Mouse (Mus musculus): ENCODE measurements at regions not wholly inside any gene's neighbourhood (a gene's known extent, or its start where the extent isn't known, plus 50 kb on each side); places are given as distances from the start of the nearest gene placed in this dataset.

DNA sequence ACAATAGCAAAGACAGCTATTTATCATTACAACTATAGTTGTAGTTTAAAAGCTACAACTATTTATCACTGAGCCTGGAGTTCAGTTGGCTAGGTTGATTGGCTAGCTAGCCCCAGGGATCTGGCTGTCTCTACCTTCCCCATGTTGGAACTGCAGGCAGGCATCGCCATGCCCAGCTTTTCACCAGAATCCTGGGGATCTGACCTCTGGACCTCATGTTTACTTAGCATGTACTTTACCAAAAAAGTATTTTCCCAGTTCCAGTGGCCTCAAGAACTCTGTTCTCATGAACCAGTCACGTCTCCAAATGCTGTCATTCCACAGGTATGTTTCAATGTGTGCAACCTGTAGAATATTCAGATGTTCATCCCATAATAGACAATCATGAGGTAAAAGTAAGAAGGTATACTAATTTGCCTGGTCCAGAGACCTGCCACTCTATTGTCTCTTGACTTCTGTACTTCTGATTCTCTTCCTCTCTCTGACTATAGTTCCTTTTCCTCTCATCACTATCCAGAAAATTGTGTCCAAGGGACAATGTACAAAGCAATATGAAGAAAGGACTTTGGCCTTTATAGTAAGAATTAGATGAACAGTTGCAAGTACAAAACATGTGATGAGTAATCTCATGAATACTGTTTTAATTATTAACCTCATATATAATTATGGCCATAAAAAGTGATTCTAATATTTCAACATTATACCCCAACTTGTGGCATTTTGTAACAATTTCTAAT is 421.8 kb downstream of the Fam84a start:
- WGBS, result 76% methylated on average over 2 of the region's 2 CpGs
- H3K27me3 ChIP-seq (ENCODE audit: control insufficient read depth, insufficient read depth, low read length), result no peaks in the 10 kb centered on the region
- no peaks in the 10 kb centered on the region for H3K4me1 ChIP-seq (ENCODE audit: control insufficient read depth, insufficient read depth, low read length)
- H3K9me3 ChIP-seq (ENCODE audit: control insufficient read depth, low read length), result no peaks in the 10 kb centered on the region
- H3K27ac ChIP-seq (ENCODE audit: low read depth, low read length), result no peak overlapping the region
- H3K4me3 ChIP-seq (ENCODE audit: low read depth, low read length), result no peak overlapping the region
- no peak for ATAC-seq (ENCODE audit: insufficient read depth, low FRiP score, low TSS enrichment)
- no peak overlapping the region for H3K9ac ChIP-seq (ENCODE audit: low read length)
- H3K4me2 ChIP-seq (ENCODE audit: low read depth), result no peak overlapping the region
- no peak for DNase-seq (ENCODE audit: low spot score)
- no peaks in the 10 kb centered on the region for H3K36me3 ChIP-seq (ENCODE audit: control insufficient read depth, insufficient read depth, low read length)

- no peak for ATAC-seq (ENCODE audit: insufficient read depth, low FRiP score, low TSS enrichment)
- H3K36me3 ChIP-seq (ENCODE audit: control insufficient read depth, insufficient read depth, low read length), result no peaks in the 10 kb centered on the region
Observed at GRCm38 (mm10) chr12:13728986-13729385, 422.9 kb downstream of the Fam84a start.

DNA sequence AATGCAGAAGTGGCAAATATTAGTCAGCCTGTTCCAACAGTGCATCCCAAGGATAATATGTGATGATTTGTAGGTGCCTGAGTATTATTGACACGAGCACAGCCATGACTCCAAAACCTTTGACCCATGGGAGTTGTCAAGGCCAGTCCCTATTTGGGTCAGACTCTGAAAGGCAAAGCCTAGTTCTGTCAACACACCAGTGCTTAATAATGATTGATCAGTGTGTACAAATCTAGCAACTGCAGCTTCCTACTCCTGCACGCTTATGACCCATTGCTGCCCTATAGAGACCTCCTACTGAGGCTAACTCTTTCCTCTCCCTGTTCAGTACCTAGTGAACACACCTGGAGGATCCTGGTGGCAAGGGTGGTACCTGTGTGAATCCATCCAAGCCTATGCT is 427.3 kb downstream of the Fam84a start:
- Histone ChIP-seq H3K4me3 (ENCODE audit: low read depth, low read length) (no peak overlapping the region), H3K27ac (ENCODE audit: low read depth, low read length) (no peak overlapping the region), H3K9ac (ENCODE audit: low read length) (no peak overlapping the region), H3K4me2 (ENCODE audit: low read depth) (no peak overlapping the region), H3K27me3 (ENCODE audit: control insufficient read depth, insufficient read depth, low read length) (no peaks in the 10 kb centered on the region), H3K4me1 (ENCODE audit: control insufficient read depth, insufficient read depth, low read length) (no peaks in the 10 kb centered on the region), H3K36me3 (ENCODE audit: control insufficient read depth, insufficient read depth, low read length) (no peaks in the 10 kb centered on the region), H3K9me3 (ENCODE audit: control insufficient read depth, low read length) (no peaks in the 10 kb centered on the region)
- ATAC-seq (ENCODE audit: insufficient read depth, low FRiP score, low TSS enrichment) (no peak), DNase-seq (ENCODE audit: low spot score) (no peak)
- WGBS, result 84% methylated on average over 2 of the region's 2 CpGs

More at GRCm38 (mm10) chr12:13728986-13729385, 422.9 kb downstream of the Fam84a start:
- no peak overlapping the region for H3K9ac ChIP-seq (ENCODE audit: low read length)
- no peak overlapping the region for H3K4me2 ChIP-seq (ENCODE audit: low read depth)
- H3K9me3 ChIP-seq (ENCODE audit: control insufficient read depth, low read length), result no peaks in the 10 kb centered on the region
- no peaks in the 10 kb centered on the region for H3K27me3 ChIP-seq (ENCODE audit: control insufficient read depth, insufficient read depth, low read length)
- 87% methylated on average over 4 of the region's 4 CpGs for WGBS
- H3K27ac ChIP-seq (ENCODE audit: low read depth, low read length), result no peak overlapping the region
- DNase-seq (ENCODE audit: low spot score), result no peak
- H3K4me1 ChIP-seq (ENCODE audit: control insufficient read depth, insufficient read depth, low read length), result no peaks in the 10 kb centered on the region
- no peak overlapping the region for H3K4me3 ChIP-seq (ENCODE audit: low read depth, low read length)

DNA sequence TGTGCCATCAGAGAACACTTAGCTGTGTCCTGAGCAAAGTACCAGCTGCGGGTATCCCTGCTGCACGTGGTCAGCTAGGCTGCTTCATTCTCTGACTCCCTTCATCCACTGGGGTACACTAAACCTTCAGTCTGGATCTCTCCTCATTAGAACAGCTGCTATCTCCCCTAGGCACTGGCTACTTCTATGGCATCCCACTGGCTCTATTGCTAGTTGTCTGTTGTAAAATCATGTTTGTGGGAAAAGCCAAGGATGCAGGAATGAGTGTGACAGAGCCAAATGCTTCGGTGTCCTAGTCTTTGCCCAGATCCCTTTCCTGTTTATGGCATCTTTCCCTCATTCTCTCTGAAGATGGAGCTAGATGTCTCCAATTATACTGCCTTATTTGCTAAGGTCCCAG is 440.9 kb downstream of the Nbas start:
- no peak overlapping the region for H3K4me2 ChIP-seq (ENCODE audit: low read depth)
- no peaks in the 10 kb centered on the region for H3K27me3 ChIP-seq (ENCODE audit: control insufficient read depth, insufficient read depth, low read length)
- H3K27ac ChIP-seq (ENCODE audit: low read depth, low read length), result no peak overlapping the region
- 90% methylated on average over 3 of the region's 3 CpGs for WGBS
- H3K36me3 ChIP-seq (ENCODE audit: control insufficient read depth, insufficient read depth, low read length), result no peaks in the 10 kb centered on the region
- DNase-seq (ENCODE audit: low spot score), result no peak
- H3K4me3 ChIP-seq (ENCODE audit: low read depth, low read length), result no peak overlapping the region
- no peak overlapping the region for H3K9ac ChIP-seq (ENCODE audit: low read length)
- no peak for ATAC-seq (ENCODE audit: insufficient read depth, low FRiP score, low TSS enrichment)
- no peaks in the 10 kb centered on the region for H3K4me1 ChIP-seq (ENCODE audit: control insufficient read depth, insufficient read depth, low read length)
- no peaks in the 10 kb centered on the region for H3K9me3 ChIP-seq (ENCODE audit: control insufficient read depth, low read length)

GRCm38 (mm10) chr12:13707747-13708146 is 438.8 kb downstream of the Nbas start:
- ATAC-seq (ENCODE audit: insufficient read depth, low FRiP score, low TSS enrichment), result no peak
- no peaks in the 10 kb centered on the region for H3K27me3 ChIP-seq (ENCODE audit: control insufficient read depth, insufficient read depth, low read length)

GRCm38 (mm10) chr12:13706510-13706909 is 437.6 kb downstream of the Nbas start:
- ATAC-seq (ENCODE audit: insufficient read depth, low FRiP score, low TSS enrichment) (no peak), DNase-seq (ENCODE audit: low spot score) (no peak)

More at GRCm38 (mm10) chr12:13707747-13708146, 438.8 kb downstream of the Nbas start:
- Histone ChIP-seq H3K4me2 (ENCODE audit: low read depth) (no peak overlapping the region), H3K4me1 (ENCODE audit: control insufficient read depth, insufficient read depth, low read length) (no peaks in the 10 kb centered on the region), H3K9ac (ENCODE audit: low read length) (no peak overlapping the region), H3K4me3 (ENCODE audit: low read depth, low read length) (no peak overlapping the region), H3K36me3 (ENCODE audit: control insufficient read depth, insufficient read depth, low read length) (no peaks in the 10 kb centered on the region), H3K27ac (ENCODE audit: low read depth, low read length) (no peak overlapping the region), H3K9me3 (ENCODE audit: control insufficient read depth, low read length) (no peaks in the 10 kb centered on the region)
- DNase-seq (ENCODE audit: low spot score), result no peak
- 86% methylated on average over 5 of the region's 5 CpGs for WGBS

GRCm38 (mm10) chr12:13703604-13704003 is 434.7 kb downstream of the Nbas start:
- WGBS, result 94% methylated on average over 3 of the region's 3 CpGs
- no peak overlapping the region for H3K4me3 ChIP-seq (ENCODE audit: low read depth, low read length)
- H3K4me2 ChIP-seq (ENCODE audit: low read depth), result no peak overlapping the region
- H3K27me3 ChIP-seq (ENCODE audit: control insufficient read depth, insufficient read depth, low read length), result no peaks in the 10 kb centered on the region
- no peak for ATAC-seq (ENCODE audit: insufficient read depth, low FRiP score, low TSS enrichment)
- no peaks in the 10 kb centered on the region for H3K4me1 ChIP-seq (ENCODE audit: control insufficient read depth, insufficient read depth, low read length)
- H3K9me3 ChIP-seq (ENCODE audit: control insufficient read depth, low read length), result no peaks in the 10 kb centered on the region
- DNase-seq (ENCODE audit: low spot score), result no peak
- H3K9ac ChIP-seq (ENCODE audit: low read length), result no peak overlapping the region
- no peaks in the 10 kb centered on the region for H3K36me3 ChIP-seq (ENCODE audit: control insufficient read depth, insufficient read depth, low read length)
- H3K27ac ChIP-seq (ENCODE audit: low read depth, low read length), result no peak overlapping the region

More at GRCm38 (mm10) chr12:13706510-13706909, 437.6 kb downstream of the Nbas start:
- Histone ChIP-seq H3K27ac (ENCODE audit: low read depth, low read length) (no peak overlapping the region), H3K36me3 (ENCODE audit: control insufficient read depth, insufficient read depth, low read length) (no peaks in the 10 kb centered on the region), H3K9me3 (ENCODE audit: control insufficient read depth, low read length) (no peaks in the 10 kb centered on the region), H3K4me2 (ENCODE audit: low read depth) (no peak overlapping the region), H3K27me3 (ENCODE audit: control insufficient read depth, insufficient read depth, low read length) (no peaks in the 10 kb centered on the region), H3K4me3 (ENCODE audit: low read depth, low read length) (no peak overlapping the region), H3K9ac (ENCODE audit: low read length) (no peak overlapping the region), H3K4me1 (ENCODE audit: control insufficient read depth, insufficient read depth, low read length) (no peaks in the 10 kb centered on the region)
- WGBS, result 65% methylated on average over 4 of the region's 4 CpGs

GRCm38 (mm10) chr12:13699858-13700257 is 430.9 kb downstream of the Nbas start:
- no peak for DNase-seq (ENCODE audit: low spot score)
- Histone ChIP-seq H3K4me3 (ENCODE audit: low read depth, low read length) (no peak overlapping the region), H3K4me2 (ENCODE audit: low read depth) (no peak overlapping the region), H3K36me3 (ENCODE audit: control insufficient read depth, insufficient read depth, low read length) (no peaks in the 10 kb centered on the region), H3K27me3 (ENCODE audit: control insufficient read depth, insufficient read depth, low read length) (no peaks in the 10 kb centered on the region), H3K4me1 (ENCODE audit: control insufficient read depth, insufficient read depth, low read length) (no peaks in the 10 kb centered on the region), H3K27ac (ENCODE audit: low read depth, low read length) (no peak overlapping the region), H3K9me3 (ENCODE audit: control insufficient read depth, low read length) (no peaks in the 10 kb centered on the region), H3K9ac (ENCODE audit: low read length) (no peak overlapping the region)
- WGBS, result 96% methylated on average over 2 of the region's 2 CpGs
- no peak for ATAC-seq (ENCODE audit: insufficient read depth, low FRiP score, low TSS enrichment)

GRCm38 (mm10) chr12:13698834-13699233 is 429.9 kb downstream of the Nbas start:
- ATAC-seq (ENCODE audit: insufficient read depth, low FRiP score, low TSS enrichment) (no peak), DNase-seq (ENCODE audit: low spot score) (no peak)
- H3K4me3 ChIP-seq (ENCODE audit: low read depth, low read length), result no peak overlapping the region
- H3K9ac ChIP-seq (ENCODE audit: low read length), result no peak overlapping the region
- no peaks in the 10 kb centered on the region for H3K4me1 ChIP-seq (ENCODE audit: control insufficient read depth, insufficient read depth, low read length)
- no peak overlapping the region for H3K27ac ChIP-seq (ENCODE audit: low read depth, low read length)
- WGBS, result 80% methylated on average over 4 of the region's 4 CpGs
- no peaks in the 10 kb centered on the region for H3K36me3 ChIP-seq (ENCODE audit: control insufficient read depth, insufficient read depth, low read length)
- no peaks in the 10 kb centered on the region for H3K27me3 ChIP-seq (ENCODE audit: control insufficient read depth, insufficient read depth, low read length)
- H3K4me2 ChIP-seq (ENCODE audit: low read depth), result no peak overlapping the region
- H3K9me3 ChIP-seq (ENCODE audit: control insufficient read depth, low read length), result no peaks in the 10 kb centered on the region

Data from neural tube, embryonic 11.5 days (tissue).